Mouse (Mus musculus): Measurements from ENCODE around the gene Tob1. TPM values are rescaled to one million over a fixed set of nuclear protein-coding genes. Genes with fewer than 3 reads are reported as not detected.
A peak's percentile ranks its signal among the peaks of the same experiment; 100 is the strongest.

Tob1 gene
- polyA plus RNA-seq, 1 experiment from 2014 or later = 26.7 TPM

DNA sequence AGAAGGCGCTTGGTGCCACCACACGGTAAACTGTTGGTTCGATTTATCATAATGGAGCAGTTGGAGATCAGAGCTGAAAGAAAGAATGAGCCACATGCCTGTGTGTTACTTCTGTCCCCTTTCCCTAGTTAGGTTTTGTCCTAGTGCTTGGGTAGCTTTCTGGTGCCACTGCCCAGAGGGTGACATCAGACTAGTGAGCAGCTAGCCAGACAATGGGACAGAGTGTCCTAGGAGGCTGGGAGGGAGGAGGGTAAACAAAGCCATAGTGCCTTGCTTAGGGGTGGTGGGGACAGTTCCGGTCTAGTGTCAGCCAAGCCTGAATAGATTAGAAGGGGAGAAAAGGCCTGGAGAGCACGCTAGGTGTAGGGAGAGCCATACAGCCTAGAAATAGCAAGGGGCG lies 22.2 kb downstream of the Tob1 start:
- H3K27me3 ChIP-seq = no peaks in the 10 kb centered on the region
- 74% methylated on average over 6 of the region's 6 CpGs for WGBS
- H3K4me1 ChIP-seq = peaks cover 19% of the 10 kb centered on the region
- ATAC-seq (ENCODE audit: insufficient number of reproducible peaks, insufficient read depth, low FRiP score, low TSS enrichment, low read depth) = no peak
- no peak overlapping the region for H3K9ac ChIP-seq
- H3K4me3 ChIP-seq = no peak overlapping the region
- H3K4me2 ChIP-seq = no peak overlapping the region
- H3K9me3 ChIP-seq = no peaks in the 10 kb centered on the region
- H3K36me3 ChIP-seq = no peaks in the 10 kb centered on the region; the same call in 1 of the 2 replicates
- no peak overlapping the region for H3K27ac ChIP-seq

DNA sequence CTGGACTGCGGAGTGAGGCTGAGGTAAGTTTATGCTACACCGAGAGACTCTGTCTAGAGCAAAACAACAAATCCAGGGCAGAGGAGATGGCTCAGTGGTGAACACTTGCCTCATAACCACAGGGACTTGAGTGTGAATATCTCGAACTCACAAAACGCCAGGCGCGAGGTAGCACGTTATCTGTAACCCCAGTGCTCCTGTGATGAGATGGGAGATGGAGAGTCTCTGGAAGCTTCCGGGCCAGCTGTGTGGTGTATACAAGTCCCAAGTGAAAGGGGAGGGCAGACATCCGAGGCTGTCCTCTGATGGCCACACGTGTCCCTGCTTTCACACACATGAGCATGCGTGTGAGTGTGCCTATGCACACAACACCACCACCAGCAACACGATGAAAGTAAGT lies 23.1 kb downstream of the Tob1 start:
- H3K4me3 ChIP-seq = no peak overlapping the region
- H3K9me3 ChIP-seq = no peaks in the 10 kb centered on the region
- ATAC-seq (ENCODE audit: insufficient number of reproducible peaks, insufficient read depth, low FRiP score, low TSS enrichment, low read depth) = no peak
- H3K9ac ChIP-seq = no peak overlapping the region
- H3K4me1 ChIP-seq = peaks cover 12% of the 10 kb centered on the region
- 92% methylated on average over 12 of the region's 12 CpGs for WGBS
- no peaks in the 10 kb centered on the region; the same call in 1 of the 2 replicates for H3K36me3 ChIP-seq
- H3K4me2 ChIP-seq = no peak overlapping the region
- H3K27me3 ChIP-seq = no peaks in the 10 kb centered on the region
- H3K27ac ChIP-seq = no peak overlapping the region

DNA sequence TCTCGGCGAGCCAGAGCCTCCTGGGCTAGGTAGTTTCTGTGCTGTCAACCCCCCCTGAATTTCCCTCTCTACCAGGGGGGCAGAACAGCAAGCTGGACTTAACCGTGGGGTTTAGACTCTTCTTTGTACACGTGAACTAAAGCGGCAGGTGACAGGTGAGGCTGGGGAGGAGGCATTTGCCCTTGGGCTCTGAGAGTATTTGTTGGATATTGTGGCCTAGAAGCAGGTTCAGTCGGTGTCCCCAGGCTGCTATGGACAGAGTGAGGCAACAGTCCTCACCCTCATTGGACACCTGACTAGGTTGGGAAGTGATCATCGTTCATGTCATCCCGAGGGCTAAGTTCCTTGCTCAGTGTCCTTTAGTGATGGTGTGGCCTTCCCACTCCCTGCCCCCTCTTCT lies 23.6 kb downstream of the Tob1 start:
- H3K4me3 ChIP-seq = no peak overlapping the region
- H3K27ac ChIP-seq = no peak overlapping the region
- H3K36me3 ChIP-seq = no peaks in the 10 kb centered on the region; the same call in 1 of the 2 replicates
- H3K4me1 ChIP-seq = peaks cover 16% of the 10 kb centered on the region
- 82% methylated on average over 8 of the region's 8 CpGs for whole genome bisulfite sequencing
- no peak overlapping the region for H3K4me2 ChIP-seq
- no peaks in the 10 kb centered on the region for H3K9me3 ChIP-seq
- ATAC-seq (ENCODE audit: insufficient number of reproducible peaks, insufficient read depth, low FRiP score, low TSS enrichment, low read depth) = no peak
- no peak overlapping the region for H3K9ac ChIP-seq
- H3K27me3 ChIP-seq = no peaks in the 10 kb centered on the region

DNA sequence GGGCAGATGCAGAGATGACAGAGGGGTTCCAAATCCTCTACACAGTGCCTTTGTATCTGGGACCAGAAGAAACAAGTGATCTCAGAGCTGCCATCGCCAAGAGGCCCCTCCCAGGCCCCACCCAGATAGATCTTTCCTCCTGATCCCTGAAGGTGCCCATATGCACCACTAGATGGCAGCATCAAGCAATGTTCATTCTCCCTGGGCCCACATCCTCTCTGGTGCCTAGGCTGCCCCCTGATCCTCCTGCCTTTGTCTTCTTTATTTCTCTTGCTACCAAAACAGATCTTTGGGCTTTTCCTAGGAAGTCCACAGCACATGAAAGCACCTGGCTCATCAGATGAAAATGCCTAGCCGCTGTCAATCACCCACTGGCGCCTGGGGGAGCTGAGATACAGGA lies 24.8 kb downstream of the Tob1 start:
- no peaks in the 10 kb centered on the region for H3K27me3 ChIP-seq
- WGBS = 19% methylated on average over 3 of the region's 3 CpGs
- peak; percentile 74; the same call in 1 of the 2 replicates for ATAC-seq (ENCODE audit: insufficient number of reproducible peaks, insufficient read depth, low FRiP score, low TSS enrichment, low read depth)
- peaks cover 20% of the 10 kb centered on the region for H3K4me1 ChIP-seq
- no peaks in the 10 kb centered on the region; the same call in 1 of the 2 replicates for H3K36me3 ChIP-seq
- no peak overlapping the region for H3K4me3 ChIP-seq
- H3K9ac ChIP-seq = no peak overlapping the region
- H3K4me2 ChIP-seq = peak overlapping the region; percentile 39
- H3K9me3 ChIP-seq = no peaks in the 10 kb centered on the region
- peak overlapping the region; percentile 66 for H3K27ac ChIP-seq

DNA sequence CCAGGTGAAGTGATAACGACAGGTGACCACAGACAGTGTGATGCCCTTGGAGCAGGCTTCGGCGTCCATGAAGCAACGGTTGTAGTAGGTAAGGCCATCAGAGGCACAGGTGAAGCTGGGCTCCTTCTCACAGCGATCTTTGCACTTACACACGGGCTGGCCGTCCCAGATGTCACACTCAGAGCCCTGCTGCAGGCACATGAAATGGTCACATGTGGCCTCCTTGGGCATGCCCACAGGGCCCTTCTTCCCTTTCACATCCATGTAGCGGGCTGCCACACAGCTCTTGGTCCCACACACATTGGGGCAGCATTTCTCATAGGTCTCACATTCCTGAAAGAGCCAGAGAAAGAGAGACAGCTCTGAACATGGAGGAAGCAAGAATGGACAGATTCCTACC lies 27.5 kb downstream of the Tob1 start:
- ATAC-seq (ENCODE audit: insufficient number of reproducible peaks, insufficient read depth, low FRiP score, low TSS enrichment, low read depth) = no peak
- Histone ChIP-seq H3K36me3 (no peaks in the 10 kb centered on the region; the same call in 1 of the 2 replicates), H3K4me2 (no peak overlapping the region), H3K27me3 (no peaks in the 10 kb centered on the region), H3K9ac (no peak overlapping the region), H3K9me3 (no peaks in the 10 kb centered on the region), H3K4me1 (peaks cover 46% of the 10 kb centered on the region), H3K4me3 (no peak overlapping the region), H3K27ac (no peak overlapping the region)
- WGBS = 94% methylated on average over 8 of the region's 8 CpGs

DNA sequence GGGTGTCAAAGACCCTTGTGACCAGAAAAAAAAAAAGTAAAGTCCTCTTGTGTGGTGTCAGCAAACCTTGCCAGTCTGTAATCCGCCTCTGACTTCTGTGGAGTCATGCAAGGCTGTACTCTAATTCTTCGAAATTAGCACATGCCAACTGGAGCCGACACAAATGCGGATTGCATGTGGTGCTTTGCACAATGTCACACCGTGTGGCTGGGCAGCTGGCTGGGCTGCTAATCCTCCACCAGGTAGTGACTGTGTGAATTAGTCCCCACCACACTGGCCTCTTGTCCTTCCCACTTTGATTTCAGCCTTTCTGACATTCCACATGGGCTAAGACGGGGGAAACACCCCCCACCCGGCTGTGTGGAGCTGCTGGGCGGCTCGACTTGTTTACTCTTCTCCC lies 28.5 kb downstream of the Tob1 start:
- H3K4me2 ChIP-seq = no peak overlapping the region
- no peak overlapping the region for H3K27ac ChIP-seq
- peaks cover 55% of the 10 kb centered on the region for H3K4me1 ChIP-seq
- H3K36me3 ChIP-seq = no peaks in the 10 kb centered on the region; the same call in 1 of the 2 replicates
- H3K9ac ChIP-seq = peak overlapping the region; percentile 16; the same call in 1 of the 2 replicates
- no peak overlapping the region for H3K4me3 ChIP-seq
- H3K27me3 ChIP-seq = no peaks in the 10 kb centered on the region
- H3K9me3 ChIP-seq = no peaks in the 10 kb centered on the region
- no peak for ATAC-seq (ENCODE audit: insufficient number of reproducible peaks, insufficient read depth, low FRiP score, low TSS enrichment, low read depth)
- 29% methylated on average over 9 of the region's 9 CpGs for WGBS

DNA sequence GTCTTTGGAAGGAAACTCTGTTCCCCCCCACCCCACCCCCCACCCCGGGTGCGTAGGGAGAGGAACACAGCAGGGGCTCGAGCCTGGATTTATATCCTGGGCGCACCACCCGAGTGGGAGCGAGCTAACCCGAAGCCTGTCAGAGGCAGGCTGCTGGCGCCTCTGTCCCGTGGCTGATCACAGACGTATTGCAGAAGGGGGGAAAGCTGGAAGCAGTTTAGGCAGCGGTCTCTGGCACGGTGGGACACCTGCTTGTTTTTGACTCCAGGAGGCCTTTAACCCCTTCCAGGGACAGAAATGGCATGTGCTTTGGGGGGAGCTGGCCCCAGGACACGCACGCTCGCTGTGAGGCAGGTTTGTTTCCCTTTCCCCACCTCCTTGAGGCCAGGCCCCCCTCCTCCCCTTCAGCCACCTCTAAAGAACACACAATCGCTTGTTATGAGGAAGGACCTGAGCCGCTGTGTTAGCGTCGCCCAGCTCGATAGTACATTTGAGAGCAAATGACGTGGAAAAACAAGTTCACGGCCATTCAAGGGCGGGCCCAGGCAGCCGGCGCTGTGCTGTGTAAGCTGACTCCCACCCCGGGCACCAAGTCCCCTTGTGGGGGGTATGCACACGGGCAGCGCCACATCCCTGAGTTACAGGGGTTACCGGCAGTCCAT lies 31.6 kb downstream of the Tob1 start:
- Histone ChIP-seq H3K27ac (peak overlapping the region; percentile 95), H3K27me3 (no peaks in the 10 kb centered on the region), H3K4me1 (peaks cover 76% of the 10 kb centered on the region), H3K4me2 (peak overlapping the region; percentile 66), H3K9ac (peak overlapping the region; percentile 58), H3K36me3 (no peaks in the 10 kb centered on the region; the same call in 1 of the 2 replicates), H3K9me3 (no peaks in the 10 kb centered on the region), H3K4me3 (peak overlapping the region; percentile 33)
- ATAC-seq (ENCODE audit: insufficient number of reproducible peaks, insufficient read depth, low FRiP score, low TSS enrichment, low read depth) = peak; percentile 65
- 2% methylated on average over 29 of the region's 29 CpGs for WGBS

DNA sequence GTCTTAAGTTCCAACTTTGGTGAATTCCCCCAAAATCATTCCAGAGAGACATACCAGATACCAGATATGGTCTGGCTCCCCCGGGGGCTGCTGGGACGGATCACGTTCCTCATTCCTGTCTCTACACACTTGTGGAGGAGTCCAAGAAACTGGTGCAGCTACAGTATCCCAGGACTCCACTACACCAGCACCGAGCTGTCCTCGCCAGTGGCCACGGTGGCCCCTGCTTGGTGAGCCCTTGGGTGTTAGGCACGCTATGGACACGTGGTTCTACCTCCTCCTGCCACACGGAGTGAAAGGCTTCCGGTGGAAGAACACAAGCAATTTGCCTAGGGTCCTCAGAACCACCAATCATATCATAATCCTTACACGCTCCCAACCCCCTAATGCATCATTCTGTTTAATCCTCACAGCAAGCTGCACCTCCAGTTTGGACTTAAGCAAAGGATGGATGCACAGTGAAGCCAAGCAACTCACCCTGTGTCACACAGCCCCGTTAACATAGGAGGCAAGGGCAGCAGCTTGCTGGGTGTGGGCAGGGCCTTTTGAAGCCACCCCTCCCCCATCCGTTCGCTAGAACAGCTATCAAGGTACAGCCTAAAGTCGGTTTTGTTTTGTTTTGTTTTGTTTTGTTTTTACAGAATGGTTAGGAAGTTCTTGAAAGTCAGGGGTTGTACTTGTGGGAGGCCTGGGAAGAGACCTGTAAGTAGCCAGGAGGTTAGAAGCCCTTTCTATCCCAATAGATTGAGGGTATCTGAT lies 32.3 kb downstream of the Tob1 start:
- no peaks in the 10 kb centered on the region for H3K36me3 ChIP-seq
- H3K4me2 ChIP-seq = peak overlapping the region; percentile 66
- peak overlapping the region; percentile 58 for H3K9ac ChIP-seq
- H3K4me1 ChIP-seq = peaks cover 76% of the 10 kb centered on the region
- H3K4me3 ChIP-seq = peak overlapping the region; percentile 33
- H3K27me3 ChIP-seq = no peaks in the 10 kb centered on the region
- H3K9me3 ChIP-seq = no peaks in the 10 kb centered on the region
- ATAC-seq (ENCODE audit: insufficient number of reproducible peaks, insufficient read depth, low FRiP score, low TSS enrichment, low read depth) = 0 out of 2 replicates have a peak, but pooled peaks have one; percentile 11
- 13% methylated on average over 15 of the region's 15 CpGs for WGBS
- peak overlapping the region; percentile 95 for H3K27ac ChIP-seq

DNA sequence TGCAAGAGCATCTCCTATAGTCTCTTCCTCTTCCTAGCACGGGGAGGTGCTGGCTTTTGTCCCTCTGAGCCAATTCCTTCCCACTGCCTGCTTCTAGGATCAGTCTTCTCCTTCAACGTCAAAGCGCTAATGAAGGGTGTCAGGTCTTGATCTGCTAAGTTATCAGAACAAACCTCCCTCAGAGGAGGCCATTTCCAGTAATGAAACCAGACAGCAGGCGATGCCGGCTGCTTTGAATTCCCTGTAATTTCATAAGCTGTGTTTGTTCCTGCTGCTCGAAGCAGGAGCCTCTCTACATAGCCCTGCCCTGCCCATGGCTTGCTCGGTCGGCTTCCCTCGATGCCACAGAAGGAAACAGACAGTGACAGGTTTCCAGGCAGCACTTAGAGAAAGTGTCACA lies 33.1 kb downstream of the Tob1 start:
- Histone ChIP-seq H3K27ac (peak overlapping the region; percentile 95), H3K9ac (0 out of 2 replicates have a peak overlapping the region, but pooled peaks have one; percentile 22), H3K4me2 (peak overlapping the region; percentile 43), H3K4me1 (peaks cover 75% of the 10 kb centered on the region), H3K9me3 (no peaks in the 10 kb centered on the region), H3K36me3 (no peaks in the 10 kb centered on the region), H3K4me3 (no peak overlapping the region), H3K27me3 (no peaks in the 10 kb centered on the region)
- ATAC-seq (ENCODE audit: insufficient number of reproducible peaks, insufficient read depth, low FRiP score, low TSS enrichment, low read depth) = no peak
- 18% methylated on average over 9 of the region's 9 CpGs for WGBS

DNA sequence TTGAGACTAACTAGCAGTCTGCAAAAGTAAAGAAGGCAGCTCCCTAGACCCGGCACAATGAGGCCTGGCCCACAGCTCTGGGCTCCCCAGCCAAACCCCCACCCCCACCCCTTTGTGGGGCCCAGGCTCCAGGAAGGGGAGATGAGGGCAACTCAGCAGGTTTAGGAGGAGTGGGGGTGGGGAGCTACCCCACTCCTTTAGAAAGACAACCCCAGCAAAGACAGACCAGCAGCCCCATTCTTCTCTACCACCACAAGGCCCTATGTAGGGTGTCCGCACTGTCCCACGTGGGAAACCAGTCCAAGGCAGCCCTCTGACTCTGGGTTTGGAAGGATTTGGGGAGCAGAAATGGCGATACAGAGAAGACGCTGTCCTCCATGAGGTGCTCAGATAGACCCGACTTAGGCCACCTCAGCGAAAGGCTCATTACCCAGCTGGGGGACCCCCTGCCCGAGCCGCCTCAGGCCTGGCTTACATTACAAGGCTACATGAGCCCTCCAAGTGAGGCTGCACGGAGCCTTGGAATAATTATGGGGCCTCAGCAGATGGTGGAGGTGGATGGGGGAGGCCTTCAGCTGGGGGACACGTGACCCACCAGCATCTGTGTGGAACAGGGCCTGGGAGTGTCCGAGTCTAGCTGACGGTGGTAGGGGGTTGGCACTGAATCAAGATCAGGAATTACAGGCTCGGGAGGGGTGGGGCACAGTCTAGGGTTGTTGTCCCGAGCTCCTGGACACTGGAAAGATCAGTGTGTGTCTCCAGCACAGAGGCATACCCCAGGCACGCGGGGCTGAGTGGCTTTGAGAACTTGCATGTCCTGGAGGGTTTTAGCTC lies 34.9 kb downstream of the Tob1 start, which contains the start of gene Wfikkn2:
Gene Wfikkn2, minus strand, starts transcription at position 51 of the 834 bp plus-strand sequence.
- peak within 1 kb of the TSS; percentile 95 for H3K27ac ChIP-seq
- no peaks in the 10 kb centered on the region for H3K36me3 ChIP-seq
- 12% methylated on average over 17 of the region's 17 CpGs for WGBS
- H3K4me2 ChIP-seq = peak within 1 kb of the TSS; percentile 43
- ATAC-seq (ENCODE audit: insufficient number of reproducible peaks, insufficient read depth, low FRiP score, low TSS enrichment, low read depth) = peak; percentile 92
- no peaks in the 10 kb centered on the region for H3K9me3 ChIP-seq
- no peaks in the 10 kb centered on the region for H3K27me3 ChIP-seq
- H3K9ac ChIP-seq = peak within 1 kb of the TSS; percentile 46; the same call in 1 of the 2 replicates
- H3K4me1 ChIP-seq = peaks cover 65% of the 10 kb centered on the region
- H3K4me3 ChIP-seq = peak within 1 kb of the TSS; percentile 1

DNA sequence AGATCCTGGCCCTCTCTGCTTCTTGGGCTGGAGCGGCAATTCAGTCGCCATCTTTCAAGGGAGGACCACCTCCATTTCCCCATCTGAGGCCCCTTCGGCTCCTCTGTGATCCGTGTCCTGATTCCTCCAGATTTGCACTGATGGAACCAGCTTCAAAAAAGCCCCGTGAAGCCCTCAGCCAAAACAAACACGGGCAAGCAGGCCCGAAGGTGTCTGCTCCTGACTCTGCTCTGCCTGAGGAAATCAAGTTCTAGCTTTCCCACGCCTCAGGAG lies 35.5 kb downstream of the Tob1 start:
- peak overlapping the region; percentile 1 for H3K4me3 ChIP-seq
- H3K9me3 ChIP-seq = no peaks in the 10 kb centered on the region
- H3K9ac ChIP-seq = peak overlapping the region; percentile 46; the same call in 1 of the 2 replicates
- peaks cover 59% of the 10 kb centered on the region for H3K4me1 ChIP-seq
- H3K36me3 ChIP-seq = no peaks in the 10 kb centered on the region
- WGBS = 16% methylated on average over 8 of the region's 8 CpGs
- H3K27ac ChIP-seq = peak overlapping the region; percentile 95
- no peaks in the 10 kb centered on the region for H3K27me3 ChIP-seq
- peak overlapping the region; percentile 43 for H3K4me2 ChIP-seq
- 0 out of 2 replicates have a peak, but pooled peaks have one; percentile 4 for ATAC-seq (ENCODE audit: insufficient number of reproducible peaks, insufficient read depth, low FRiP score, low TSS enrichment, low read depth)
